Mouse (Mus musculus) CH12.LX (cell line): Measurements from ENCODE around the gene Rbks. TPM values are rescaled to one million over a fixed set of nuclear protein-coding genes. Genes with fewer than 3 reads are reported as not detected.

Experiments
- DNase-seq: peaks from one replicate; pipeline ENCODE4 v3.0.0-alpha.2; 2013; ENCODE audit errors: extremely low read depth
- H3K27ac ChIP-seq: 2 replicates; pipeline ENCODE4 v1.5.1; 2012; ENCODE audit warnings: low read depth, mild to moderate bottlenecking, control low read depth, moderate library complexity; ENCODE audit not compliant: insufficient read depth
- H3K27me3 ChIP-seq: replicated peaks from 2 replicates; pipeline ENCODE3; 2012; ENCODE audit warnings: inconsistent platforms
- H3K36me3 ChIP-seq, 2 experiments: replicated peaks in 1 of 2; 2 replicates each; pipeline versions ENCODE3 to v1.6.1; 2012; ENCODE audit warnings: inconsistent platforms in 1 of 2, low read length in 1 of 2, mild to moderate bottlenecking in 1 of 2, mixed read lengths in 1 of 2, moderate library complexity in 1 of 2; ENCODE audit not compliant: control insufficient read depth in 1 of 2, insufficient read depth in 1 of 2
- H3K4me1 ChIP-seq, 2 experiments: 2 replicates each; pipeline ENCODE4 v1.6.1; 2012; ENCODE audit warnings: inconsistent platforms in 1 of 2, moderate library complexity in 1 of 2; ENCODE audit not compliant: insufficient read depth in 2 of 2, control insufficient read depth in 1 of 2
- H3K4me2 ChIP-seq: 2 replicates; pipeline ENCODE4 v1.6.1; 2012; ENCODE audit warnings: low read depth, mild to moderate bottlenecking, control low read depth; ENCODE audit not compliant: poor library complexity, insufficient read depth, severe bottlenecking
- H3K4me3 ChIP-seq, 3 experiments: fragments of 150-350 bp in 1 of 3; sonication (generic) in 1 of 3; replicated peaks in 1 of 3; 2 replicates each; pipeline versions ENCODE3 to v1.5.1; 2011 to 2012; ENCODE audit warnings: low read depth in 2 of 3, low read length in 2 of 3, mild to moderate bottlenecking in 2 of 3, moderate library complexity in 2 of 3, control low read depth in 1 of 3, improper control_type of control experiment in 1 of 3, inconsistent platforms in 1 of 3, mixed read lengths in 1 of 3; ENCODE audit not compliant: poor library complexity in 1 of 3
- H3K79me2 ChIP-seq: replicated peaks from 2 replicates; pipeline ENCODE4 v1.6.1; 2012; ENCODE audit warnings: mild to moderate bottlenecking, moderate library complexity; ENCODE audit not compliant: control insufficient read depth, poor library complexity, insufficient read depth, severe bottlenecking; ENCODE audit errors: extremely low read depth
- H3K9ac ChIP-seq: 2 replicates; pipeline ENCODE4 v1.6.1; 2012; ENCODE audit warnings: low read depth, mild to moderate bottlenecking, control low read depth, moderate library complexity; ENCODE audit not compliant: insufficient read depth
- H3K9me3 ChIP-seq: replicated peaks from 2 replicates; pipeline ENCODE3; 2012; ENCODE audit warnings: low read length, inconsistent platforms, mixed read lengths
- CHD2 ChIP-seq: IDR thresholded peaks from 2 replicates; pipeline ENCODE4 v1.6.1; 2011; ENCODE audit warnings: low read length, improper control_type of control experiment
- E2F4 ChIP-seq: IDR thresholded peaks from 2 replicates; pipeline ENCODE4 v1.6.1; 2011; ENCODE audit warnings: low read depth, low read length, improper control_type of control experiment; ENCODE audit not compliant: insufficient replicate concordance
- ELF1 ChIP-seq: IDR thresholded peaks from 2 replicates; pipeline ENCODE4 v1.6.1; 2014; ENCODE audit warnings: low read depth, mild to moderate bottlenecking, inconsistent platforms, low read length, improper control_type of control experiment
- ETS1 ChIP-seq: conservative IDR thresholded peaks from 2 replicates; pipeline ENCODE4 v1.6.1; 2012; ENCODE audit warnings: low read depth, mild to moderate bottlenecking, inconsistent platforms, low read length, improper control_type of control experiment, moderate library complexity
- IRF4 ChIP-seq: IDR thresholded peaks from 2 replicates; pipeline ENCODE4 v1.6.1; 2014; ENCODE audit warnings: low read depth, mild to moderate bottlenecking, inconsistent platforms, low read length, improper control_type of control experiment
- JUN ChIP-seq: IDR thresholded peaks from 2 replicates; pipeline ENCODE4 v1.6.1; 2011; ENCODE audit warnings: low read depth, mild to moderate bottlenecking, low read length, improper control_type of control experiment, moderate library complexity; ENCODE audit not compliant: insufficient read depth
- JUND ChIP-seq: conservative IDR thresholded peaks from 2 replicates; pipeline ENCODE4 v1.6.1; 2011; ENCODE audit warnings: low read depth, low read length, improper control_type of control experiment
- MEF2A ChIP-seq: IDR thresholded peaks from 2 replicates; pipeline ENCODE4 v1.6.1; 2014; ENCODE audit warnings: low read depth, mild to moderate bottlenecking, inconsistent platforms, low read length, improper control_type of control experiment, borderline replicate concordance
- MXI1 ChIP-seq: IDR thresholded peaks from 2 replicates; pipeline ENCODE4 v1.6.1; 2011; ENCODE audit warnings: mild to moderate bottlenecking, low read depth, low read length, improper control_type of control experiment
- MYC ChIP-seq: IDR thresholded peaks from 2 replicates; pipeline ENCODE4 v1.6.1; 2011; ENCODE audit warnings: low read depth, mild to moderate bottlenecking, improper control_type of control experiment, low read length
- NELFE ChIP-seq: IDR thresholded peaks from 2 replicates; pipeline ENCODE4 v1.6.1; 2011; ENCODE audit warnings: low read depth, low read length, improper control_type of control experiment
- NRF1 ChIP-seq: IDR thresholded peaks from 2 replicates; pipeline ENCODE4 v1.6.1; 2014; ENCODE audit warnings: low read depth, mild to moderate bottlenecking, inconsistent platforms, low read length, improper control_type of control experiment, moderate library complexity
- POLR2A ChIP-seq: IDR thresholded peaks from 2 replicates; pipeline ENCODE4 v1.6.1; 2011; ENCODE audit warnings: low read depth, mild to moderate bottlenecking, improper control_type of control experiment, low read length
- POLR2AphosphoS2 ChIP-seq: IDR thresholded peaks from 2 replicates; pipeline ENCODE4 v1.6.1; 2011; ENCODE audit warnings: low read depth, low read length, improper control_type of control experiment
- RAD21 ChIP-seq: IDR thresholded peaks from 2 replicates; pipeline ENCODE4 v1.6.1; 2011; ENCODE audit warnings: low read depth, mild to moderate bottlenecking, low read length, improper control_type of control experiment, moderate library complexity
- RCOR1 ChIP-seq: conservative IDR thresholded peaks from 2 replicates; pipeline ENCODE4 v1.6.1; 2012; ENCODE audit warnings: low read depth, mild to moderate bottlenecking, inconsistent platforms, low read length, improper control_type of control experiment
- SIN3A ChIP-seq: IDR thresholded peaks from 2 replicates; pipeline ENCODE4 v1.6.1; 2012; ENCODE audit warnings: low read length, improper control_type of control experiment, inconsistent platforms
- SMC3 ChIP-seq: IDR thresholded peaks from 2 replicates; pipeline ENCODE4 v1.6.1; 2011; ENCODE audit warnings: low read depth, low read length, improper control_type of control experiment
- TBP ChIP-seq: conservative IDR thresholded peaks from 2 replicates; pipeline ENCODE4 v1.6.1; 2011; ENCODE audit warnings: low read depth, low read length, improper control_type of control experiment
- TCF12 ChIP-seq: IDR thresholded peaks from 2 replicates; pipeline ENCODE4 v1.6.1; 2014; ENCODE audit warnings: low read depth, mild to moderate bottlenecking, inconsistent platforms, low read length, improper control_type of control experiment
- UBTF ChIP-seq: IDR thresholded peaks from 2 replicates; pipeline ENCODE4 v1.6.1; 2012; ENCODE audit warnings: low read depth, mild to moderate bottlenecking, inconsistent platforms, low read length, improper control_type of control experiment, moderate library complexity
- USF1 ChIP-seq: IDR thresholded peaks from 2 replicates; pipeline ENCODE4 v1.6.1; 2014; ENCODE audit warnings: low read depth, mild to moderate bottlenecking, inconsistent platforms, low read length, improper control_type of control experiment
- ZKSCAN1 ChIP-seq: IDR thresholded peaks from 2 replicates; pipeline ENCODE4 v1.6.1; 2012; ENCODE audit warnings: low read depth, inconsistent platforms, low read length, improper control_type of control experiment, borderline replicate concordance
- ZMIZ1 ChIP-seq: IDR thresholded peaks from 2 replicates; pipeline ENCODE4 v1.6.1; 2012; ENCODE audit warnings: low read depth, mild to moderate bottlenecking, inconsistent platforms, low read length, improper control_type of control experiment
- ZNF384 ChIP-seq: IDR thresholded peaks from 2 replicates; pipeline ENCODE4 v1.6.1; 2012; ENCODE audit warnings: low read depth, low read length, improper control_type of control experiment, inconsistent platforms
- dilution Hi-C: fragments of 300-500 bp; cut with MboI; formaldehyde crosslinking; loops from 2 replicates; pipeline ENCODE4 v1.14.3; 2020; ENCODE audit warnings: low sequenced_read_pairs; ENCODE audit not compliant: extremely low pct_unique_long_range_greater_than_20kb, extremely low pct_ligation_motif_present
- in situ Hi-C: fragments of 300-500 bp; cut with MboI; formaldehyde crosslinking; loops from 3 replicates; pipeline ENCODE4 v1.14.3; 2019; ENCODE audit warnings: low sequenced_read_pairs, low pct_ligation_motif_present, low pct_unique_long_range_greater_than_20kb, mixed read lengths
- polyA plus RNA-seq: library from polyadenylated mRNA; unstranded; fragments of >175 nt; gene quantifications from 2 replicates; pipeline ENCODE4 v1.2.1, GENCODE M21; 2012; ENCODE audit warnings: low read depth; ENCODE audit not compliant: insufficient read length
- total RNA-seq, 2 experiments: library from RNA; depleted of rRNA; stranded (reverse); fragments of 300-350 nt in 1 of 2; fragments of >200 nt in 1 of 2; gene quantifications; 2 replicates each; pipeline ENCODE4 v1.2.3; 2012 to 2014

The Rbks gene
- total and polyA plus RNA-seq, 3 experiments, result 3.6 to 9.2 (median 6.8) TPM

DNA sequence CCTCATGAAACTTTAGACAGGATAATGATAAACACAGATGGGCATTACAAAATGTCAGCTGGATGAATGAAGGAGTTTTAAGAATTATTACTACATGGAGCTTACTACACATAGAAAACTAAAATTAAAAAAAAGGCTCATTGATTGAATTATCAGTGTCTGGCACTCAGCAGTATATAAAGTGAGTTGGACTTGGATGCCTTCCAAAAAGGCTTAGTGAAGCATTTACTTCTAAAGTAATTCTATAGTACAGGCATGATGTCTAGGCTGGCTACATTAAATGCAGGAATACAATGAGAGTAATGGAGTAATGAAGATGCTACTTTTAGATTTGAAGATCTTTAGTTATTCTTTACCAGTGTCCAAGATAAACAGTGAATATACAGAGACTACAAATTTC is 4.2 kb downstream of the Rbks start:
- H3K36me3 ChIP-seq, result peaks cover 0 to 3% of the 10 kb centered on the region in 2 experiments
- no peak overlapping the region for H3K4me3 ChIP-seq
- H3K4me2 ChIP-seq, result no peak overlapping the region
- in situ Hi-C loops, result loop anchor here (10.0 kb wide), 1 partner anchor 442 kb away; the partner anchor contains the start of gene Fosl2
- no peaks in the 10 kb centered on the region for H3K79me2 ChIP-seq
- TF ChIP-seq ETS1, result no peak
- no peak for TF ChIP-seq IRF4
- no peak for TF ChIP-seq UBTF
- no peak for TF ChIP-seq NRF1
- no peak for TF ChIP-seq USF1
- no peak for TF ChIP-seq ELF1
- no peak for TF ChIP-seq E2F4
- no peak for TF ChIP-seq SIN3A
- no peak for TF ChIP-seq TCF12
- no peak for TF ChIP-seq RCOR1
- TF ChIP-seq ZMIZ1, result no peak
- no peak for TF ChIP-seq RAD21
- TF ChIP-seq JUND, result no peak
- TF ChIP-seq SMC3, result no peak
- no peak for TF ChIP-seq JUN
- TF ChIP-seq POLR2AphosphoS2, result no peak
- no peak for TF ChIP-seq TBP
- no peak for TF ChIP-seq ZKSCAN1
- TF ChIP-seq MXI1, result no peak
- TF ChIP-seq POLR2A, result no peak
- no peak for DNase-seq
- no peaks in the 10 kb centered on the region for H3K27me3 ChIP-seq
- peaks cover 0 to 8% of the 10 kb centered on the region in 2 experiments; a peak in 2 of 4 replicates for H3K4me1 ChIP-seq
- dilution Hi-C loops, result no loop called here
- H3K9me3 ChIP-seq, result no peaks in the 10 kb centered on the region
- no peak overlapping the region for H3K27ac ChIP-seq
- no peak overlapping the region for H3K9ac ChIP-seq

DNA sequence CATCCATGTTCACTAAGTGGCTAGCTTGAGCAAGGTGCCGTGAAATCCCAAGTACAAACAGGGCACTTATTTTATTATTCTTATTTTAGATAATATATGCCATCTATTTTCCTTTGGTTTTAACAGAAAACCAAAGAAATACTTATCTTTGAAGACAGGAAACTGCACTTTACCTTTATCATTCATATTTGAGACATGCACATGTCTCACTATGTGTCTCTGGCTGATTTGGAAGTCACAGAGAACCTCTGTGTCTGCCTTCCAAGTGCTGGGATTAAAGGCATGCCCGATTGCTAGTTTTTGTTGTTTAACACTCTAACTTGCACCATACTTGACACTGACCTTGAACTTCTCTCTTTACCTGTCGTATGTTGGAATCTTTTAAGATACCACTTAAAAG is 9.5 kb downstream of the Rbks start:
- in situ Hi-C loops, result no loop called here
- Histone ChIP-seq H3K4me1 (no peaks in the 10 kb centered on the region), H3K27ac (no peak overlapping the region), H3K36me3 (no peaks in the 10 kb centered on the region), H3K79me2 (no peaks in the 10 kb centered on the region), H3K27me3 (no peaks in the 10 kb centered on the region), H3K9me3 (no peaks in the 10 kb centered on the region), H3K9ac (no peak overlapping the region), H3K4me2 (no peak overlapping the region), H3K4me3 (no peak overlapping the region)
- TF ChIP-seq UBTF (no peak), ELF1 (no peak), MEF2A (no peak), MXI1 (no peak), ZNF384 (no peak), NRF1 (no peak), CHD2 (no peak), MYC (no peak), NELFE (no peak)
- no peak for DNase-seq
- dilution Hi-C loops, result no loop called here
